Mouse (Mus musculus) bone marrow macrophage, adult 2 months (primary cell): ENCODE results near the gene Dok7. TPM values are rescaled to one million over a fixed set of nuclear protein-coding genes. Genes with fewer than 3 reads are reported as not detected.

ENCODE experiments used
- H3K27ac ChIP-seq: 2 replicates; pipeline ENCODE4 v1.5.1; 2012; ENCODE audit warnings: low read depth, low read length; ENCODE audit not compliant: insufficient read depth
- H3K4me1 ChIP-seq: 2 replicates; pipeline ENCODE4 v1.6.1; 2012; ENCODE audit warnings: low read length; ENCODE audit not compliant: control insufficient read depth, insufficient read depth
- H3K4me3 ChIP-seq: 2 replicates; pipeline ENCODE4 v1.5.1; 2012; ENCODE audit warnings: mild to moderate bottlenecking, low read length, moderate library complexity; ENCODE audit not compliant: insufficient read depth
- CTCF ChIP-seq: IDR thresholded peaks from 2 replicates; pipeline ENCODE4 v1.5.1; 2012; ENCODE audit warnings: low read depth, mild to moderate bottlenecking, low read length, moderate library complexity
- POLR2A ChIP-seq: IDR thresholded peaks from 2 replicates; pipeline ENCODE4 v1.6.1; 2012; ENCODE audit warnings: mild to moderate bottlenecking, low read depth, low read length, borderline replicate concordance
- polyA plus RNA-seq: library from polyadenylated mRNA; stranded (reverse); fragments of >200 nt; gene quantifications from 2 replicates; pipeline ENCODE4 v1.2.4, GENCODE M21; 2012; ENCODE audit not compliant: missing spikeins, insufficient read depth, insufficient read length

The Dok7 gene
- polyA plus RNA-seq, 1 experiment: not detected

DNA sequence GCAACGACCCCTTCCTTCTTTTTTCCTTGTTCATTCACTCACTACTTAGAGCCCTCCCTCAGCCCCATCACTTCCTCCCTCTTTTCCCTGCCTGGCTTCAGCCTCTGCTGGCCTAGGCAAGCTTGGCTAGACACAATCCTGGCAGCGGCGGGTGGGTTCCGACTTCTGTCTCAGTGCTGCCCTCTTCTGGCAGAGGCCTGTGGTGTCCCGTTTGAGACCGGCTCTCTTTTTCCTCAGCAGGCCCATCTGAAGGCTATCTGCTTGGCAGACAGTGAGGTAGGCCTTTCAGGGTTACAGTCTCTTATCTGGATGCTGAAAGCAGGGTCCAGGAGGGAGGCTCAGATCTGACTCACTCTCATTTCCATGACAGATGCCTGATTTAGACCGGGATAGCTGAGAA is 75.2 kb downstream of the Dok7 start:
- Histone ChIP-seq H3K27ac (no peak overlapping the region), H3K4me3 (no peak overlapping the region), H3K4me1 (peaks cover 2% of the 10 kb centered on the region; the same call in 1 of the 2 replicates)
- TF ChIP-seq POLR2A: no peak
- TF ChIP-seq CTCF: peak; percentile 53

DNA sequence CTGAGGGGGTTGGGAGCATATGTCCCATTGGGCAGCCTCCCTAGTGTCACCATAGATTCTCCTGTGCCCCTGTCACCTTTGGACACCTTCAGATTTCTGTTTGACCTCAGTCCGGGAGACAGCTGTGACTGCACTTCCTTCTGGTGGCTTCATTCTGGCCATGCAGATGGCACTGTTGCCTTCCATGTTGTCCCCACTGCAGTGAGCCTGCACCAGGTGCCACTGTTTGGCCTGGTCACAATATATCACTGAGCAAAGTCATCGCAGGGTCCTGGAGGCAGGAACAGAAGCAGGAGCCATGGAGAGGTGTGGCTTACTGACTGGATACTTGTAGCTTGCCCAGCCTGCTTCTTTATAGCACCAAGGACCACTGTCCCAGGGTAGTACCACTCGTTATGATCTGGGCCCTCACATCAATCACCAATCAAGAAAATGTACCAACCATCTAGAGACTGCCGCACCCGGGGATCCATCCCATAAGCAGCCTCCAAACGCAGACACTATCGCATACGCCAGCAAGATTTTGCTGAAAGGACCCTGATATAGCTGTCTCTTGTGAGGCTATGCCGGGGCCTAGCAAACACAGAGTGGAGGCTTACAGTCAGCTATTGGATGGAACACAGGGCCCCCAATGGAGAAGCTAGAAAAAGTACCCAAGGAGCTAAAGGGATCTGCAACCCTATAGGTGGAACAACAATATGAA is 75.9 kb downstream of the Dok7 start:
- Histone ChIP-seq H3K4me1 (peaks cover 2% of the 10 kb centered on the region; the same call in 1 of the 2 replicates), H3K4me3 (no peak overlapping the region), H3K27ac (no peak overlapping the region)
- no peak for TF ChIP-seq POLR2A
- TF ChIP-seq CTCF: no peak

DNA sequence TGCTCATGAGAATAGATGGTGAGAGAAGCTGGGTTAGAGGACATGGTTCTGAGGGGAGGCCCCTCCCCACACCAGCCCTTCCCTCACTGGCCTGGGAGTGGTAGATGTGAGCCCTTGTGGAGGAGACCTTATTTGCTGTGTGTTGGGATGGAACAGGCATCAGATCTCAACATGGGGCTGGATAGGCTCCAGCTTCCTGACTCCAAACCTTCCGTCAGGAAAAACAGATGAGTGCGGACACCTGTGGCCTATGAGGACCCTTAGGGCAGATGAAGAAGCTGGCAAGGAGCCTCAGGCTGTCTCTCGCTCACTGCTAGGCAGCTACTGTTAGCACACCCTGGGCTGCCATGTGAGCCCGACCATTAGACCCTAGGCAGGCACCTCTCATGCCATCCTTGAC is 76.9 kb downstream of the Dok7 start:
- no peak overlapping the region for H3K4me3 ChIP-seq
- TF ChIP-seq CTCF: no peak
- TF ChIP-seq POLR2A: no peak
- no peak overlapping the region for H3K27ac ChIP-seq
- H3K4me1 ChIP-seq: peaks cover 2% of the 10 kb centered on the region; the same call in 1 of the 2 replicates

DNA sequence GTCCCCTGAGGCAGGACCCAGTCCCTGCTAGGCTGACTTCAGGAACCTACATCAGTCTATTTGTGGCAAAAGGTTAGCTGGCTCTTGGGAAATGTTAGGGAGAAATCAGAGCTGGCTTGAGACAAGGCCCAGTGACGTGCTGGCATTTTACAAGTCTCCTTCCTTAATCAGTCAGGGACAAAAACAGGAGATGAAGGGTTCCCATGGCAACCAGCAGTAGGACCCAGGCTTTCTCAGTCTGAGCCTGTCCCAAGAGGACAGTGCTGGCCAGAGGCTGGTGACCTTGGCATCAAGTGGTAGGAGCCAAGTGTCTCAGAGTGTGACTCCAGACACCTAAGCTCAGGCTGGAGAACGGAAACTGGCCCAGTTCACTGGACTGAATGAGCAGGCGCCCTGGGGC is 77.7 kb downstream of the Dok7 start:
- no peak overlapping the region for H3K27ac ChIP-seq
- TF ChIP-seq POLR2A: no peak
- no peak for TF ChIP-seq CTCF
- peaks cover 2% of the 10 kb centered on the region; the same call in 1 of the 2 replicates for H3K4me1 ChIP-seq
- H3K4me3 ChIP-seq: no peak overlapping the region

DNA sequence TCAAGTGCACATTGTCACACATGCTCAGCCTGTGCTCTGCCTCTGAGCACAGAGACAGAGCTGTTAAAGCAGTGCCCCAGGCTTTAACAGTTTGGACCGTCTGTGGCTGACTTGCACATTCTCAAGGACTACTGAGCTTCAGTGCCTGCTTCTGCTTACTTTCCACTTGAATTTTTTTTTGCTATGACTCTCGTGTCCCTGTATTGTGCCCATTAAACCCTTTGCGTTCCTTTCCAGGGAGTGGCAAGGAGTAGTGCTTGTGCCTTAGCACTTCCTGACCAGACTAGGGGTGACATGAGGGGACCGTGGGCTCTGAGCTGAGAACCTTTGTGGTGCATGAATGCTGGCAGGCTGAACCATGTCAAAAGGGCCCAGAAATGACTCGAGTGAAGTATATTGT is 79.3 kb downstream of the Dok7 start:
- Histone ChIP-seq H3K4me3 (no peak overlapping the region), H3K4me1 (peaks cover 2% of the 10 kb centered on the region; the same call in 1 of the 2 replicates), H3K27ac (no peak overlapping the region)
- TF ChIP-seq CTCF (no peak), POLR2A (no peak)

Other genes with a start within 250 kb of the Dok7 start
- gene Msantd1, start 148.8 kb upstream of the Dok7 start, polyA plus RNA-seq: 1.4 and 1.7 TPM in 2 replicates
- 4.4 and 6.4 TPM in 2 replicates for gene Rgs12, start 107.3 kb upstream of the Dok7 start, polyA plus RNA-seq
- gene Hgfac, start 15.3 kb upstream of the Dok7 start, polyA plus RNA-seq: not detected in 2 replicates
- 105 and 109 TPM in 2 replicates for gene Lrpap1, start 49.0 kb downstream of the Dok7 start, polyA plus RNA-seq
- not detected in 2 replicates for gene Adra2c, start 221.6 kb downstream of the Dok7 start, polyA plus RNA-seq